Mouse (Mus musculus): ENCODE measurements around the gene Ppm1n. TPM values are rescaled to one million over a fixed set of nuclear protein-coding genes. Genes with fewer than 3 reads are reported as not detected.
A peak's percentile ranks its signal among the peaks of the same experiment; 100 is the strongest.

Gene Ppm1n
- 0.18 and 0.50 TPM in 2 replicates for polyA plus RNA-seq (2014; fragmentation: Nextera tagmentation; extraction: Ambion mirVana)

GRCm38 (mm10) chr7:19279581-19280114 lies at the start of gene Ppm1n:
TSS of gene Ppm1n (minus strand) at chr7:19280064.
- peaks cover 30% of the 10 kb centered on the region for H3K27me3 ChIP-seq (ENCODE audit: control insufficient read depth, insufficient read depth, low read length)
- 0% methylated on average over 46 of the region's 46 CpGs for WGBS
- H3K36me3 ChIP-seq (ENCODE audit: control insufficient read depth, insufficient read depth, low read length), result no peaks in the 10 kb centered on the region
- peak within 1 kb of the TSS; percentile 39 for H3K4me2 ChIP-seq
- DNase-seq (ENCODE audit: low spot score, missing footprints), result peak; percentile 87
- H3K27ac ChIP-seq (ENCODE audit: low read depth, low read length), result no peak within 1 kb of the TSS
- H3K9ac ChIP-seq (ENCODE audit: low read length), result peak within 1 kb of the TSS; percentile 16; the same call in 1 of the 2 replicates
- H3K9me3 ChIP-seq (ENCODE audit: control insufficient read depth, low read length), result no peaks in the 10 kb centered on the region
- H3K4me3 ChIP-seq (ENCODE audit: low read depth, low read length), result peak within 1 kb of the TSS; percentile 20
- no peak for ATAC-seq (ENCODE audit: low FRiP score)
- peaks cover 10% of the 10 kb centered on the region for H3K4me1 ChIP-seq (ENCODE audit: control insufficient read depth, insufficient read depth, low read length)

DNA sequence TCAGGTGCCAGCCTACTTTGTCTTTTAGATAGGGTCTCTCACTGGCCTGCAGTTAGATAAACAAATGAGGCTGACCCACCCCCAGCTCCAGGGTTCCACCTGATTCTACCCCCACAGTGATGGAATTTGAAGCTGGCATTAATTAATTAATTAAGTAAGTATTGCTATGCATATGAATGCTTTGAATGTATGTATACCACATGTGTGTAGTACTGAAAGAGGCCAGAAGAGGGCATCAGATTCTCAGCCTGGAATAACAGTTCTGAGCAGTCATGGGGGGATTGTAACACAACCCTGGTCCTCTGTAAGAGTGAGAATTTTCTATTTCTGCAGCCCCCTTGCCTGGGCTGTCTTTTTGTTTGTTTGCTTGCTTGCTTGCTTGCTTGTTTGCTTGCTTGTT lies 48.6 kb upstream of the Ppm1n start:
- DNase-seq (ENCODE audit: low spot score, missing footprints) (no peak), ATAC-seq (ENCODE audit: low FRiP score) (no peak)
- Histone ChIP-seq H3K27me3 (ENCODE audit: control insufficient read depth, insufficient read depth, low read length) (no peaks in the 10 kb centered on the region), H3K36me3 (ENCODE audit: control insufficient read depth, insufficient read depth, low read length) (no peaks in the 10 kb centered on the region), H3K4me2 (no peak overlapping the region), H3K4me1 (ENCODE audit: control insufficient read depth, insufficient read depth, low read length) (peaks cover 12% of the 10 kb centered on the region; the same call in 1 of the 2 replicates), H3K27ac (ENCODE audit: low read depth, low read length) (no peak overlapping the region), H3K4me3 (ENCODE audit: low read depth, low read length) (no peak overlapping the region), H3K9ac (ENCODE audit: low read length) (no peak overlapping the region), H3K9me3 (ENCODE audit: control insufficient read depth, low read length) (no peaks in the 10 kb centered on the region)

DNA sequence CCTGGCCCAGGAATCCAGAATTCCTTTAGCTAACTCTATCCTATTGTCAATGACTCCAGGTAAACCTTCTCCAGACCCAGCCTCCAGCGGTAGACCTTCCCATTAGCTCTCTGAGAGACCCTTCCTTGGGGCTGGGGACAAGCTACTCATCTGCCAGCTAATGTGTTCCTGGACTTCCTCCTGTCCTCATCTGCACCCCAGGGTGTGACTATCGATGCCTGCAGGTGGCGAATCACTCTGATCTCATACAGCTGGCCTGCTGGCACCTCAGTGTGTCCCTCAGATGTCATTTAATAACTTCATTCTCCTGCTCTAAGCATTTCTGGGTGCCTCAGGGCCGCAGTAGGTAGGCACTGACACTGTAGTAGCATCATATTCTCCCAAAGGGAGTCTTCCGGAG lies 47.9 kb upstream of the Ppm1n start:
- DNase-seq (ENCODE audit: low spot score, missing footprints), result no peak
- no peak overlapping the region for H3K27ac ChIP-seq (ENCODE audit: low read depth, low read length)

GRCm38 (mm10) chr7:19327128-19327527 lies 47.3 kb upstream of the Ppm1n start:
- peak overlapping the region; percentile 53 for H3K4me2 ChIP-seq
- H3K4me1 ChIP-seq (ENCODE audit: control insufficient read depth, insufficient read depth, low read length), result peaks cover 10% of the 10 kb centered on the region; the same call in 1 of the 2 replicates
- no peaks in the 10 kb centered on the region for H3K36me3 ChIP-seq (ENCODE audit: control insufficient read depth, insufficient read depth, low read length)
- ATAC-seq (ENCODE audit: low FRiP score), result peak; percentile 72
- H3K9ac ChIP-seq (ENCODE audit: low read length), result peak overlapping the region; percentile 48; the same call in 1 of the 2 replicates
- H3K9me3 ChIP-seq (ENCODE audit: control insufficient read depth, low read length), result no peaks in the 10 kb centered on the region
- under 1% methylated on average over 22 of the region's 22 CpGs for whole genome bisulfite sequencing
- no peaks in the 10 kb centered on the region for H3K27me3 ChIP-seq (ENCODE audit: control insufficient read depth, insufficient read depth, low read length)
- peak overlapping the region; percentile 1; the same call in 1 of the 2 replicates for H3K27ac ChIP-seq (ENCODE audit: low read depth, low read length)
- peak; percentile 98 for DNase-seq (ENCODE audit: low spot score, missing footprints)
- H3K4me3 ChIP-seq (ENCODE audit: low read depth, low read length), result peak overlapping the region; percentile 26

More for the DNA sequence above, 47.9 kb upstream of the Ppm1n start:
- Histone ChIP-seq H3K4me3 (ENCODE audit: low read depth, low read length) (no peak overlapping the region), H3K4me2 (no peak overlapping the region), H3K9ac (ENCODE audit: low read length) (no peak overlapping the region), H3K27me3 (ENCODE audit: control insufficient read depth, insufficient read depth, low read length) (no peaks in the 10 kb centered on the region), H3K4me1 (ENCODE audit: control insufficient read depth, insufficient read depth, low read length) (peaks cover 10% of the 10 kb centered on the region; the same call in 1 of the 2 replicates), H3K9me3 (ENCODE audit: control insufficient read depth, low read length) (no peaks in the 10 kb centered on the region), H3K36me3 (ENCODE audit: control insufficient read depth, insufficient read depth, low read length) (no peaks in the 10 kb centered on the region)
- 77% methylated on average over 5 of the region's 5 CpGs for WGBS
- no peak for ATAC-seq (ENCODE audit: low FRiP score)

DNA sequence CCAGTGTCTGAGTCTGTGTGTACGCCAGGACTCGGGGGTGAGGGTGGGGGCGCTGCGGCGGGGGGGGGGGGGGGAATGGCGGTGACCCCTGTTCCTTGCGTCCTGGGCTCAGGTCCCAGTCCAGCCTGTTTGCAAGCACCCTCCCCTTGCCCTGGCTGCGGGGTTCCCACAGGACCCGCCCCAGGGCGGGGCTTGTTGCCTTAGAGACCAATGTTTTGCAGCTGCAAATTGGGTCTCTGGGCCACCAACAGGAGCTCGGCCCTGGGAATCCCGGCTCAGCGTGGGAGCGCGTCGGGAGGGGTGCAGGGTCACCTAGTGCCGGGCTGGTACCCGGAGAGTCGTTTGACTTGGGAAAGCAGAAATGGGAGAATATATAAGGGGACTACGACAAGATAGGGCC lies 46.5 kb upstream of the Ppm1n start:
- Histone ChIP-seq H3K9me3 (ENCODE audit: control insufficient read depth, low read length) (no peaks in the 10 kb centered on the region), H3K27me3 (ENCODE audit: control insufficient read depth, insufficient read depth, low read length) (no peaks in the 10 kb centered on the region), H3K9ac (ENCODE audit: low read length) (peak overlapping the region; percentile 48; the same call in 1 of the 2 replicates), H3K4me2 (peak overlapping the region; percentile 53), H3K27ac (ENCODE audit: low read depth, low read length) (no peak overlapping the region), H3K4me1 (ENCODE audit: control insufficient read depth, insufficient read depth, low read length) (peaks cover 10% of the 10 kb centered on the region; the same call in 1 of the 2 replicates), H3K4me3 (ENCODE audit: low read depth, low read length) (peak overlapping the region; percentile 26), H3K36me3 (ENCODE audit: control insufficient read depth, insufficient read depth, low read length) (no peaks in the 10 kb centered on the region)
- under 1% methylated on average over 16 of the region's 20 CpGs for WGBS
- DNase-seq (ENCODE audit: low spot score, missing footprints), result peak; percentile 98
- peak; percentile 84 for ATAC-seq (ENCODE audit: low FRiP score)

GRCm38 (mm10) chr7:19325262-19326199 lies 45.7 kb upstream of the Ppm1n start:
- ATAC-seq (ENCODE audit: low FRiP score), result no peak
- Histone ChIP-seq H3K4me1 (ENCODE audit: control insufficient read depth, insufficient read depth, low read length) (peaks cover 10% of the 10 kb centered on the region; the same call in 1 of the 2 replicates), H3K9ac (ENCODE audit: low read length) (no peak overlapping the region), H3K36me3 (ENCODE audit: control insufficient read depth, insufficient read depth, low read length) (no peaks in the 10 kb centered on the region), H3K27ac (ENCODE audit: low read depth, low read length) (no peak overlapping the region), H3K9me3 (ENCODE audit: control insufficient read depth, low read length) (no peaks in the 10 kb centered on the region), H3K4me3 (ENCODE audit: low read depth, low read length) (no peak overlapping the region), H3K27me3 (ENCODE audit: control insufficient read depth, insufficient read depth, low read length) (no peaks in the 10 kb centered on the region), H3K4me2 (no peak overlapping the region)
- 76% methylated on average over 21 of the region's 21 CpGs for WGBS
- no peak for DNase-seq (ENCODE audit: low spot score, missing footprints)

DNA sequence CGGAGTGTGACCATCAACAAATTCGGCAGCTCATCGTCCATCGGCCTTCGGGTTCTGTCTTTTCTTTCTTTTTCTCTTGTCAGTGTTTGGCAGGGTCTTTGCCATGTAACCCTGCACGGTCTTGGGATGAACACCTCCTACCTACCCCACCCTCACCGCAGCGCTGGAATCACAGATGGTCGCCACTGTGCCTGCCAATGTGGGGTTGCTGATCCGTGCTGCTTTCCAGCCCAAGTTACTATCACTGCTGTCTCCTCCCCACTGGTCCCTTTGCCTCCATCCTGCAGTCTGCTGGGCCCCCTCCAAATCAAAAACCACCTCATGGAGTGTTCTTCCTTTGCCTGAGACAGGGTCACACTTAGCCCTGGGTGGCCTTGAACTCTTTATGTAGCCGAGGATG lies 44.4 kb upstream of the Ppm1n start:
- WGBS, result 86% methylated on average over 11 of the region's 11 CpGs
- Histone ChIP-seq H3K27ac (ENCODE audit: low read depth, low read length) (no peak overlapping the region), H3K9me3 (ENCODE audit: control insufficient read depth, low read length) (no peaks in the 10 kb centered on the region), H3K4me2 (no peak overlapping the region), H3K9ac (ENCODE audit: low read length) (no peak overlapping the region), H3K36me3 (ENCODE audit: control insufficient read depth, insufficient read depth, low read length) (no peaks in the 10 kb centered on the region), H3K27me3 (ENCODE audit: control insufficient read depth, insufficient read depth, low read length) (peaks cover 1% of the 10 kb centered on the region; the same call in 1 of the 2 replicates), H3K4me3 (ENCODE audit: low read depth, low read length) (no peak overlapping the region), H3K4me1 (ENCODE audit: control insufficient read depth, insufficient read depth, low read length) (peaks cover 19% of the 10 kb centered on the region)
- no peak for DNase-seq (ENCODE audit: low spot score, missing footprints)
- ATAC-seq (ENCODE audit: low FRiP score), result no peak

DNA sequence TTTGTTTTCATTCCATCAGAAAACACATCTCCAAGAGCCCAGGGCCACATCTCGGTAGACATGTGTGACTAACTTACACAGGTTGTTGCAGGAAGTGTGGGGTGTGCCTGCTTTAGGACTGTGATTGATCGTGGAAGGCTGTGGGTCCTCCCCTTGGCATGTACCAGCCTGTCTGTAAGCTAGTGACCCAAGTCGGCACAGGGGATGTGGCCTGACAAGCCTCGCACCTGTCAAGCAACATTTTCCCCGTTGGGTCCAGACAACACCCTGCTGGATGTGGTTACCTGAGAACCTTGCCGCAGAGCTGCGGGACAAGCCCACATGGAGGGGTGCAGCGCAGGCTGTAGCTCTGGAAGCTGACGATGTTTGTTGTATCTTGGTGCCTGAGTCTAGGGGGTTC lies 42.6 kb upstream of the Ppm1n start:
- peak; percentile 57 for DNase-seq (ENCODE audit: low spot score, missing footprints)
- peaks cover 19% of the 10 kb centered on the region for H3K4me1 ChIP-seq (ENCODE audit: control insufficient read depth, insufficient read depth, low read length)
- 64% methylated on average over 9 of the region's 9 CpGs for WGBS

GRCm38 (mm10) chr7:19321464-19321863 lies 41.6 kb upstream of the Ppm1n start:
- Histone ChIP-seq H3K36me3 (ENCODE audit: control insufficient read depth, insufficient read depth, low read length) (no peaks in the 10 kb centered on the region), H3K4me2 (no peak overlapping the region), H3K4me3 (ENCODE audit: low read depth, low read length) (no peak overlapping the region), H3K27me3 (ENCODE audit: control insufficient read depth, insufficient read depth, low read length) (peaks cover 2% of the 10 kb centered on the region; the same call in 1 of the 2 replicates), H3K9ac (ENCODE audit: low read length) (no peak overlapping the region), H3K27ac (ENCODE audit: low read depth, low read length) (no peak overlapping the region), H3K4me1 (ENCODE audit: control insufficient read depth, insufficient read depth, low read length) (peaks cover 14% of the 10 kb centered on the region), H3K9me3 (ENCODE audit: control insufficient read depth, low read length) (no peaks in the 10 kb centered on the region)
- 61% methylated on average over 5 of the region's 5 CpGs for WGBS
- peak; percentile 68 for DNase-seq (ENCODE audit: low spot score, missing footprints)
- no peak for ATAC-seq (ENCODE audit: low FRiP score)

More for the DNA sequence above, 42.6 kb upstream of the Ppm1n start:
- peaks cover 2% of the 10 kb centered on the region; the same call in 1 of the 2 replicates for H3K27me3 ChIP-seq (ENCODE audit: control insufficient read depth, insufficient read depth, low read length)
- H3K4me3 ChIP-seq (ENCODE audit: low read depth, low read length), result no peak overlapping the region
- H3K4me2 ChIP-seq, result no peak overlapping the region
- no peak for ATAC-seq (ENCODE audit: low FRiP score)
- no peaks in the 10 kb centered on the region for H3K9me3 ChIP-seq (ENCODE audit: control insufficient read depth, low read length)
- no peak overlapping the region for H3K27ac ChIP-seq (ENCODE audit: low read depth, low read length)
- H3K36me3 ChIP-seq (ENCODE audit: control insufficient read depth, insufficient read depth, low read length), result no peaks in the 10 kb centered on the region
- H3K9ac ChIP-seq (ENCODE audit: low read length), result no peak overlapping the region

Measured in midbrain, embryonic 11.5 days (tissue).